Mouse (Mus musculus) forebrain, embryonic 10.5 days (tissue): Measurements from ENCODE around the gene Skap2. TPM values are rescaled to one million over a fixed set of nuclear protein-coding genes. Genes with fewer than 3 reads are reported as not detected.

Experiments used
- DNase-seq: peaks from one replicate; pipeline ENCODE4 v3.0.0-alpha.2; 2017; ENCODE audit warnings: low spot score; ENCODE audit errors: extremely low spot score
- H3K27ac ChIP-seq: fragments of 300-500 bp; sonication (generic); 2 replicates; pipeline ENCODE4 v1.5.1; 2016; ENCODE audit warnings: mild to moderate bottlenecking
- H3K27me3 ChIP-seq: fragments of 300-500 bp; sonication (generic); 2 replicates; pipeline ENCODE4 v1.6.1; 2016; ENCODE audit warnings: mild to moderate bottlenecking; ENCODE audit not compliant: poor library complexity, severe bottlenecking
- H3K36me3 ChIP-seq: fragments of 300-500 bp; sonication (generic); replicated peaks from 2 replicates; pipeline ENCODE4 v1.6.1; 2016; ENCODE audit warnings: mild to moderate bottlenecking, moderate library complexity
- H3K4me1 ChIP-seq: fragments of 300-500 bp; sonication (generic); 2 replicates; pipeline ENCODE4 v1.6.1; 2016
- H3K4me3 ChIP-seq: fragments of 300-500 bp; sonication (generic); 2 replicates; pipeline ENCODE4 v1.5.1; 2016; ENCODE audit warnings: mild to moderate bottlenecking, moderate library complexity
- H3K9me3 ChIP-seq: fragments of 300-500 bp; sonication (generic); 2 replicates; pipeline ENCODE4 v1.6.1; 2016; ENCODE audit warnings: mild to moderate bottlenecking, moderate library complexity
- WGBS: fragments of 180-500 bp; shearing (Covaris S2); methylation state at CpG from one replicate; pipeline ENCODE4 v1.1.7; 2016; 5-methylcytosine and 5-hydroxymethylcytosine counted together
- polyA plus RNA-seq: library from polyadenylated mRNA; unstranded; fragments of >200 nt; fragmentation: Nextera tagmentation; extraction: Ambion mirVana; gene quantifications from 2 replicates; pipeline ENCODE4 v1.2.1, GENCODE M21; 2016

The Skap2 gene
- polyA plus RNA-seq, 1 experiment from 2014 or later = 7.7 TPM

GRCm38 (mm10) chr6:51878551-51878950 lies 133.8 kb downstream of the Skap2 start:
- Histone ChIP-seq H3K4me1 (peaks cover 21% of the 10 kb centered on the region), H3K9me3 (no peaks in the 10 kb centered on the region), H3K36me3 (no peaks in the 10 kb centered on the region), H3K27me3 (peaks cover 58% of the 10 kb centered on the region), H3K4me3 (no peak overlapping the region), H3K27ac (no peak overlapping the region)
- 81% methylated on average over 2 of the region's 2 CpGs for WGBS
- DNase-seq = no peak

GRCm38 (mm10) chr6:51876841-51877553 lies 135.4 kb downstream of the Skap2 start:
- 80% methylated on average over 13 of the region's 13 CpGs for WGBS
- peaks cover 21% of the 10 kb centered on the region for H3K4me1 ChIP-seq
- no peak overlapping the region for H3K27ac ChIP-seq
- no peak overlapping the region for H3K4me3 ChIP-seq
- no peak for DNase-seq
- no peaks in the 10 kb centered on the region for H3K36me3 ChIP-seq
- H3K9me3 ChIP-seq = no peaks in the 10 kb centered on the region
- peaks cover 65% of the 10 kb centered on the region for H3K27me3 ChIP-seq

- no peak for DNase-seq
- 47% methylated on average over 6 of the region's 6 CpGs for WGBS
- no peak overlapping the region for H3K4me3 ChIP-seq
Observed at GRCm38 (mm10) chr6:51875884-51876626, 136.3 kb downstream of the Skap2 start.

GRCm38 (mm10) chr6:51874035-51874434 lies 138.3 kb downstream of the Skap2 start:
- peaks cover 19% of the 10 kb centered on the region for H3K4me1 ChIP-seq
- 79% methylated on average over 2 of the region's 2 CpGs for WGBS
- no peak for DNase-seq
- no peaks in the 10 kb centered on the region for H3K9me3 ChIP-seq
- H3K27me3 ChIP-seq = peaks cover 47% of the 10 kb centered on the region
- no peak overlapping the region for H3K27ac ChIP-seq
- H3K36me3 ChIP-seq = no peaks in the 10 kb centered on the region
- no peak overlapping the region for H3K4me3 ChIP-seq

More at GRCm38 (mm10) chr6:51875884-51876626, 136.3 kb downstream of the Skap2 start:
- Histone ChIP-seq H3K27ac (no peak overlapping the region), H3K9me3 (no peaks in the 10 kb centered on the region), H3K27me3 (peaks cover 66% of the 10 kb centered on the region), H3K4me1 (peaks cover 19% of the 10 kb centered on the region), H3K36me3 (no peaks in the 10 kb centered on the region)

GRCm38 (mm10) chr6:51871135-51871534 lies 141.2 kb downstream of the Skap2 start:
- peaks cover 40% of the 10 kb centered on the region for H3K27me3 ChIP-seq
- DNase-seq = no peak
- H3K9me3 ChIP-seq = no peaks in the 10 kb centered on the region
- 17% methylated on average over 1 of the region's 1 CpGs for WGBS
- H3K4me3 ChIP-seq = no peak overlapping the region
- peaks cover 8% of the 10 kb centered on the region for H3K4me1 ChIP-seq
- H3K27ac ChIP-seq = no peak overlapping the region
- H3K36me3 ChIP-seq = no peaks in the 10 kb centered on the region

GRCm38 (mm10) chr6:51870294-51870693 lies 142.1 kb downstream of the Skap2 start:
- Histone ChIP-seq H3K4me1 (peaks cover 4% of the 10 kb centered on the region; the same call in 1 of the 2 replicates), H3K27me3 (peaks cover 39% of the 10 kb centered on the region), H3K4me3 (no peak overlapping the region), H3K9me3 (no peaks in the 10 kb centered on the region), H3K36me3 (no peaks in the 10 kb centered on the region), H3K27ac (no peak overlapping the region)
- WGBS = 75% methylated on average over 1 of the region's 1 CpGs
- DNase-seq = no peak

- no peaks in the 10 kb centered on the region for H3K36me3 ChIP-seq
- peaks cover 4% of the 10 kb centered on the region; the same call in 1 of the 2 replicates for H3K4me1 ChIP-seq
- H3K27ac ChIP-seq = no peak overlapping the region
- 85% methylated on average over 3 of the region's 3 CpGs for WGBS
- no peaks in the 10 kb centered on the region for H3K9me3 ChIP-seq
- no peak overlapping the region for H3K4me3 ChIP-seq
- peaks cover 17% of the 10 kb centered on the region for H3K27me3 ChIP-seq
- no peak for DNase-seq
Observed at GRCm38 (mm10) chr6:51866596-51866995, 145.8 kb downstream of the Skap2 start.

GRCm38 (mm10) chr6:51863508-51863907 lies 148.8 kb downstream of the Skap2 start:
- WGBS = 89% methylated on average over 4 of the region's 4 CpGs
- DNase-seq = no peak
- Histone ChIP-seq H3K9me3 (no peaks in the 10 kb centered on the region), H3K4me3 (no peak overlapping the region), H3K27me3 (peaks cover 13% of the 10 kb centered on the region), H3K4me1 (no peaks in the 10 kb centered on the region), H3K36me3 (no peaks in the 10 kb centered on the region), H3K27ac (no peak overlapping the region)

- Histone ChIP-seq H3K27me3 (peaks cover 6% of the 10 kb centered on the region; the same call in 1 of the 2 replicates), H3K36me3 (no peaks in the 10 kb centered on the region), H3K27ac (no peak overlapping the region), H3K9me3 (no peaks in the 10 kb centered on the region), H3K4me1 (peaks cover 5% of the 10 kb centered on the region), H3K4me3 (no peak overlapping the region)
- DNase-seq = no peak
- WGBS = 41% methylated on average over 8 of the region's 8 CpGs
Observed at GRCm38 (mm10) chr6:51860300-51860699, 152.0 kb downstream of the Skap2 start.

- peak; percentile 92 for DNase-seq
- Histone ChIP-seq H3K4me3 (no peak overlapping the region), H3K27ac (peak overlapping the region; percentile 78), H3K9me3 (no peaks in the 10 kb centered on the region), H3K4me1 (peaks cover 5% of the 10 kb centered on the region), H3K36me3 (no peaks in the 10 kb centered on the region), H3K27me3 (peaks cover 26% of the 10 kb centered on the region)
- 1% methylated on average over 11 of the region's 11 CpGs for WGBS
Observed at GRCm38 (mm10) chr6:51857821-51858220, 154.5 kb downstream of the Skap2 start.

- 83% methylated on average over 3 of the region's 3 CpGs for WGBS
- Histone ChIP-seq H3K27me3 (peaks cover 69% of the 10 kb centered on the region), H3K4me1 (peaks cover 37% of the 10 kb centered on the region), H3K27ac (no peak overlapping the region), H3K36me3 (no peaks in the 10 kb centered on the region), H3K4me3 (no peak overlapping the region), H3K9me3 (no peaks in the 10 kb centered on the region)
- no peak for DNase-seq
Observed at GRCm38 (mm10) chr6:51853291-51853690, 159.1 kb downstream of the Skap2 start.

- H3K4me3 ChIP-seq = no peak overlapping the region
- WGBS = 66% methylated on average over 4 of the region's 4 CpGs
- no peak overlapping the region for H3K27ac ChIP-seq
- H3K27me3 ChIP-seq = peaks cover 76% of the 10 kb centered on the region
- H3K36me3 ChIP-seq = no peaks in the 10 kb centered on the region
- DNase-seq = no peak
- H3K4me1 ChIP-seq = peaks cover 41% of the 10 kb centered on the region
- H3K9me3 ChIP-seq = no peaks in the 10 kb centered on the region
Observed at GRCm38 (mm10) chr6:51852643-51853042, 159.7 kb downstream of the Skap2 start.

- H3K9me3 ChIP-seq = no peaks in the 10 kb centered on the region
- H3K4me3 ChIP-seq = no peak overlapping the region
- H3K36me3 ChIP-seq = no peaks in the 10 kb centered on the region
- 69% methylated on average over 7 of the region's 7 CpGs for WGBS
- peaks cover 87% of the 10 kb centered on the region for H3K27me3 ChIP-seq
- H3K27ac ChIP-seq = no peak overlapping the region
- DNase-seq = no peak
- peaks cover 49% of the 10 kb centered on the region for H3K4me1 ChIP-seq
Observed at GRCm38 (mm10) chr6:51851544-51851943, 160.8 kb downstream of the Skap2 start.
